Mouse (Mus musculus) intestine, embryonic 16.5 days (tissue): ENCODE results near the gene Itga4. TPM values are rescaled to one million over a fixed set of nuclear protein-coding genes. Genes with fewer than 3 reads are reported as not detected.

Source experiments
- ATAC-seq: fragments of 200-750 bp; cut with Nextera tagmentation; 2 replicates; pipeline ENCODE4 v1.8.0; 2017; ENCODE audit warnings: moderate TSS enrichment, moderate library complexity
- H3K27ac ChIP-seq: fragments of 300-500 bp; sonication (generic); 2 replicates; pipeline ENCODE4 v1.5.1; 2014; ENCODE audit warnings: mild to moderate bottlenecking, low read length
- H3K27me3 ChIP-seq: fragments of 300-500 bp; sonication (generic); replicated peaks from 2 replicates; pipeline ENCODE4 v1.6.1; 2014; ENCODE audit warnings: low read length, control low read depth, mixed read lengths; ENCODE audit not compliant: control insufficient read depth, insufficient read depth
- H3K36me3 ChIP-seq: fragments of 300-500 bp; sonication (generic); 2 replicates; pipeline ENCODE4 v1.6.1; 2014; ENCODE audit warnings: low read length, control low read depth; ENCODE audit not compliant: control insufficient read depth, insufficient read depth
- H3K4me1 ChIP-seq: fragments of 300-500 bp; sonication (generic); 2 replicates; pipeline ENCODE4 v1.6.1; 2014; ENCODE audit warnings: low read length, control low read depth, mixed read lengths; ENCODE audit not compliant: control insufficient read depth, insufficient read depth
- H3K4me2 ChIP-seq: fragments of 300-500 bp; sonication (generic); 2 replicates; pipeline ENCODE4 v1.6.1; 2014; ENCODE audit warnings: low read depth, low read length, control low read depth
- H3K4me3 ChIP-seq: fragments of 300-500 bp; sonication (generic); 2 replicates; pipeline ENCODE4 v1.5.1; 2014; ENCODE audit warnings: mild to moderate bottlenecking, low read length
- H3K9ac ChIP-seq: fragments of 300-500 bp; sonication (generic); 2 replicates; pipeline ENCODE4 v1.6.1; 2014; ENCODE audit warnings: low read depth, low read length
- H3K9me3 ChIP-seq: fragments of 300-500 bp; sonication (generic); 2 replicates; pipeline ENCODE4 v1.6.1; 2016; ENCODE audit warnings: low read length, control low read depth; ENCODE audit not compliant: control insufficient read depth
- WGBS: fragments of 180-500 bp; shearing (Covaris S2); extraction: QIAGEN DNeasy Blood & Tissue Kit; methylation state at CpG from one replicate; pipeline ENCODE4 v1.1.7; 2014; 5-methylcytosine and 5-hydroxymethylcytosine counted together
- polyA plus RNA-seq: library from polyadenylated mRNA; unstranded; fragments of >200 nt; fragmentation: Nextera tagmentation; extraction: Ambion mirVana; gene quantifications from 2 replicates; pipeline ENCODE4 v1.2.1, GENCODE M21; 2015

Gene Itga4
- polyA plus RNA-seq, 1 experiment from 2014 or later: 3.2 TPM

DNA sequence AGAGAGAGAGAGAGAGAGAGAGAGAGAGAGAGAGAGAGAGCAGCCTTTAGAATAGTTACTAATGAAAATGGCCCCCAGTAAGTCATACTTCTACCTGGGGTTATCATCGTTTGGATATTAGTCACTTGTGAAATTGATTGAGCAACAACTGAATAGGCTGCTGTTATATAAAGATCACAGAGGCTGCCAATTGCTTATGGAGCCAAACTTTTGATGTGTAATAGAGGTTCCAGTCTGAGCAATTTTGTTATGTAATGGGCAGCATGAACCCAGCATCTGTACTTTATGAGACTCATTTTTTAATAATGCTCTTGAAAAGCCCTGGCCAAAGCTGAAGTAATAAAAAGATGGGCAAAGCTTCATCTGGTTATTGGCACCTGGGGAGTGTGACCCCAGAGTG is 34.9 kb downstream of the Itga4 start:
- Histone ChIP-seq H3K9me3 (no peaks in the 10 kb centered on the region), H3K9ac (no peak overlapping the region), H3K4me2 (no peak overlapping the region), H3K36me3 (no peaks in the 10 kb centered on the region), H3K4me3 (no peak overlapping the region), H3K4me1 (no peaks in the 10 kb centered on the region), H3K27ac (no peak overlapping the region), H3K27me3 (no peaks in the 10 kb centered on the region)
- no peak for ATAC-seq
- WGBS: 74% methylated on average over 1 of the region's 1 CpGs

DNA sequence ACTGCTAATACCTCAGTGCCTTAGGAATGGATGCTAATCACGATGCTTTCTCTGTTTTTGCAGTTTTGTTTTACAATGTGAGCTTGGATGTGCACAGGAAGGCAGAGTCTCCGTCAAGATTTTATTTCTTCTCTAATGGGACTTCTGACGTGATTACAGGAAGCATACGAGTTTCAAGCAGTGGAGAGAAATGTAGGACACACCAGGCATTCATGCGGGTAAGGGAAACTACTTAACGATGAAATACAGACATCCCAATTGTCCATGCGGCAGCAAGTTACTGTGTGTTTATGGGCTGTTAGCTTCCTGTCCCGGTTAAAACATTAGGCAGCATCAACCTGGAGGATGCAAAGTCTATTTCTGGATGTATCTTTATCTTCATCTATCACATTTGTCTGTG is 36.7 kb downstream of the Itga4 start:
- Histone ChIP-seq H3K4me1 (no peaks in the 10 kb centered on the region), H3K4me3 (no peak overlapping the region), H3K9me3 (no peaks in the 10 kb centered on the region), H3K27ac (no peak overlapping the region), H3K9ac (no peak overlapping the region), H3K27me3 (no peaks in the 10 kb centered on the region), H3K4me2 (no peak overlapping the region), H3K36me3 (no peaks in the 10 kb centered on the region)
- no peak for ATAC-seq
- 64% methylated on average over 8 of the region's 8 CpGs for WGBS

DNA sequence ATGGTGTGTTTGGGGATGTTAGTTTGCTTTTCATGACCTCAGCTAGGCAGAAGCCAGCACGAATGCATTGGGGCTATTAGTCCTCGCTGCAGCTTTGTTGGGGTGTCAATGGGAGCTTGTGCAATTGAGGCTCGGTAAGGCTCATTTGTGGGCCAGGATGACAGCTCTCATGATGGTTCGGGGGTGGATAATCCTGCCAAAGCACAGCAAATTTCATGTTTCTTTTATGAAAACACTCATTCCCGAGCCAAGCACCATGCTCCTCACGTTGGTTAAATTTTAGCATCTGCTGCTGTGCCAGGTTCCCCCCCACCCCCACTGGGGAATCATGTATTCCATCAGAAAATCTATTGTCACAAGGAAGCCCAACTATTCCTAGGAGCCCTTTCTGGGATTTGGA is 37.2 kb downstream of the Itga4 start:
- H3K4me3 ChIP-seq: no peak overlapping the region
- ATAC-seq: no peak
- H3K9ac ChIP-seq: no peak overlapping the region
- H3K27ac ChIP-seq: no peak overlapping the region
- 76% methylated on average over 6 of the region's 6 CpGs for WGBS
- no peaks in the 10 kb centered on the region for H3K36me3 ChIP-seq
- H3K27me3 ChIP-seq: no peaks in the 10 kb centered on the region
- no peaks in the 10 kb centered on the region for H3K9me3 ChIP-seq
- no peak overlapping the region for H3K4me2 ChIP-seq
- no peaks in the 10 kb centered on the region for H3K4me1 ChIP-seq

DNA sequence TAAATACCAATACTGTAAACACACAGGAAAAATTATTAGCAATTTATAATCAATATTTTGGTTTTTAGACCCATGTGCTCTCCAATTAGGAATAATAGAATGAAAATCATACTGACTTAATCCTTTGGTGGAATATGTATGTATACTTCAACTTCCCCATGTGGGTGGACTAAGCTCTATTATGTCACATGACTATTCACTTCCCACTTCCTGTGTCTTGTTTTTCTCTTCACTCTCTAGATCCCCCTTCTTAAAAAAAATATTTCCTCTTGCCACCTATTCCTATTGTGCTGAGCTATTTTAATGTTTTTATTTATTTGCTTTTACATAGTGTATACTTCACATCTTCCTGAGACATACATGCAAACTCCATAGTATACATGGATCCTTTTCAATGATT is 47.2 kb downstream of the Itga4 start:
- Histone ChIP-seq H3K4me2 (no peak overlapping the region), H3K27ac (no peak overlapping the region), H3K9ac (no peak overlapping the region), H3K27me3 (no peaks in the 10 kb centered on the region), H3K4me1 (no peaks in the 10 kb centered on the region), H3K4me3 (no peak overlapping the region), H3K9me3 (no peaks in the 10 kb centered on the region), H3K36me3 (no peaks in the 10 kb centered on the region)
- ATAC-seq: no peak

DNA sequence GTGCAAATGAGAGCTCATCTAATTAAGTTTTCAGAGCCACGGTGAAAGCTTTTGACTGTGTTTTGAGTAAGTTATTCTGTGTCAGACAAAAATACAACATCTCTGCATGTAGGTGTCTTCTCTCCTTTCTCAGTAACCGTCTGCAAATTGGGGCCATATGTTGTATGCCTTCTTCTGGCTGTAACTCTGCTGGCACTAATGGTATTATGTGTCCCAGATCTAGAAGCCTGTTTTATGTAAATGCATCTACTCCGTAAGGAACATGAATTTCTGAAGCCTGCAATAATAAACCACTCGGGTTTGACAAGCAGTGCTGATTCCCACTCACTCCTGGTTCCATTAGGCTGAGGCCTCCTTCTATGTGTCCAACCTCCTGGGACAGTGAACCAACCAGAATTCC is 52.3 kb downstream of the Itga4 start:
- H3K4me1 ChIP-seq: no peaks in the 10 kb centered on the region
- no peak overlapping the region for H3K27ac ChIP-seq
- WGBS: 77% methylated on average over 4 of the region's 4 CpGs
- H3K9ac ChIP-seq: no peak overlapping the region
- no peak for ATAC-seq
- no peak overlapping the region for H3K4me3 ChIP-seq
- no peaks in the 10 kb centered on the region for H3K36me3 ChIP-seq
- H3K27me3 ChIP-seq: no peaks in the 10 kb centered on the region
- H3K9me3 ChIP-seq: no peaks in the 10 kb centered on the region
- H3K4me2 ChIP-seq: no peak overlapping the region

DNA sequence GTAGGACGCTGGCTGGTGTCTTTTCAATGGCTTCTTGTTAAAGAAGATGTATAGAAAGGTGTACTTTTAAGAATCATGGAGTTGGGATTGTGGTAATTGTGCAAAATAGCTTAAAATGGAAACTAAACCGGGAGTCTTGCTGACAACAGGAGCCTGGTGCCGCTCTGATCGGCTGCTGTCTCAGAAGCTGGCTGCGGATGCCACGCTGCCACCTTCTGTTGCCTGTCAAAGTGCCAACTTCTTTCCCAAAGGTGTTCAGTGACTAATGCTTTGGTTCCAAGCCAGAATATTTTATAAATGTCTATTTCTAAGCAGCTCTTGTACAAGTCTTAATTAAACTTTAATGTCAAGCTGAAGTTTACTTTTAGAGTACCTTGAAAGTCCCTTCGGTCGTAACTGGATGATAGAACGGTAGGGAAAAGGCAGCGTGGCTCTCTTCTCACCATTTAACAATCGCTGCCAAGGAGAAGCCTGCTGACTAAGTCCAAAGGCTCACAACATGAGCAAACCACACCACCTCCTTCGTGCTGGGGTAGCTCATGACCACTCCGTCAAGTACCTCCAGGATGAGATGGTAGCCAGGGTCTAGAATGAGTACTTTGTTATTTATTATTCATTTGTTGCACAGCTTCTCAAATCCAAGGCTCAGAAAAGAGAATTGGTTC is 54.4 kb downstream of the Itga4 start:
- no peak overlapping the region for H3K27ac ChIP-seq
- no peak overlapping the region for H3K9ac ChIP-seq
- H3K4me2 ChIP-seq: no peak overlapping the region
- no peak overlapping the region for H3K4me3 ChIP-seq
- H3K27me3 ChIP-seq: no peaks in the 10 kb centered on the region
- no peaks in the 10 kb centered on the region for H3K4me1 ChIP-seq
- no peaks in the 10 kb centered on the region for H3K36me3 ChIP-seq
- no peaks in the 10 kb centered on the region for H3K9me3 ChIP-seq
- WGBS: 83% methylated on average over 13 of the region's 13 CpGs
- no peak for ATAC-seq

DNA sequence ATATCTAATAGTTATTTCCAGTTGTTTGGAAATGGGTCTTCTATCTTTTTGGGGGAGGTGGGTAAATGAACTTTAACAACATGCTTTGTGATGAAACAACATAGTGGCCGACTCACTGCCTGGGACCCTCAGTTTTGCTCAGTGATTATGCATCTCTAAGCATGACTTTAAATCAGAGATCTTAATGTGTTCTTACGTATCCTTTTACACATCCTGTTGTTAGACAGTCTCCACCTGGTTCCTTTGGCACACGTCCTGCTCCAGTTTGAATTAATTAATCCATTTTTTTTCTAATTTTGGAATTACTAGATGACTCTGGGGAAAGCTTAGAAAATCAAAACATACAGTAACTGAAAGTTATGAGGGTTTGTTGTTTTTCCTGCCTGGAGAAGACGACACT is 57.3 kb downstream of the Itga4 start:
- Histone ChIP-seq H3K27ac (no peak overlapping the region), H3K4me1 (no peaks in the 10 kb centered on the region), H3K4me3 (no peak overlapping the region), H3K27me3 (no peaks in the 10 kb centered on the region), H3K9me3 (no peaks in the 10 kb centered on the region), H3K4me2 (no peak overlapping the region), H3K36me3 (no peaks in the 10 kb centered on the region), H3K9ac (no peak overlapping the region)
- WGBS: 67% methylated on average over 4 of the region's 4 CpGs
- ATAC-seq: no peak

DNA sequence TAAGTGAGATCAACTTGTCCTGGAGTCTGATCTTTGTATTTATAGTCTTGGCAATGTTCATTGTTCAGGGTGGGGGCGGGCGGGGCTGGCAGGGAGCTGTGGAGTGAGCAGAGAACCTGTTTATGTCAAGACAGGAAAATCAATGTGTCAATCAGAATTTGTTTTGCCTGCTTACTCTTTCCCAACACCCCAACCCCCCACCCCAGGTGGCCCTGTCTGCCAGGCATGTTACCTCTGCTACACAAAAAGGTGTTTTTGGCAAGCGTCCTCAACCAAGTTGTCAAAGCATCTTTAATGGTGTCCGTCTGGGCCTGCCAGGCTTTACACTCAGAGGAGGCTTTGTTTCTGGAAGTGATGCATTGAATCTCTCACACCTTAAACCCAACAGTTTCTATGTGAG is 59.9 kb downstream of the Itga4 start:
- 90% methylated on average over 4 of the region's 4 CpGs for WGBS

DNA sequence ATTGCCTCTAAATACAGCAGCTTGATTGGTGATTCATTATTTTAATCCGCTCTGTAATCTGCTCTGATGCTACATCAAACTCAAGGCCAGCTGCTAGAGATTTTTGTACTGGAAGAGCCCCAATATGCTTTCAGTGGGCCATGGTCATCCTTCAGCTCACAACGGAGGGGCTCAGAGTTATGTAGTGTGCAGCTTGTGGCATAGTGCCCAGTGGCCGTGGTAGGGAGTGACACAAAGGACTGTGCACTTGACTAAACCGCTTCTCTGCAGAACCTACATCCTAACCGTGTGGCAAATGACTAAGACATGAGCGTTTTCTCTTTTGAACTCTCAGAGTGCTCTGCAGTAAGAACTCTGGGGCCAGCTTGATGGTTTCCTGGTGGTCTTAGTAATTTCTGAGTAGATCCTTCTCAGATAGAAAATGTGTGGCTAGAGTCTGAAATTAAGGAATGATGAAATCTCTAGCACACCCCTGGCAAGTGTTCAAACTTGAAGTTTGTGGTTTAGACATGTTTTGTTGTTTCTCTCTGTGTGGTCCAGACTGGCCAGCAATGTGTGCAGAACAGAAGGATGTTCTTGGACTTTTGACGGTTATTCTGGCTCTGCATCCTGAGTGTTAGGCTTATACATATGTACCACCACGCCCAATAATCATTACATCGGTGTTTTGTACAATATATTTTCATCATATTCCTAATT is 61.1 kb downstream of the Itga4 start:
- Histone ChIP-seq H3K9me3 (no peaks in the 10 kb centered on the region), H3K4me2 (no peak overlapping the region), H3K27me3 (no peaks in the 10 kb centered on the region), H3K4me3 (no peak overlapping the region), H3K9ac (no peak overlapping the region), H3K4me1 (no peaks in the 10 kb centered on the region), H3K27ac (no peak overlapping the region), H3K36me3 (no peaks in the 10 kb centered on the region)
- 84% methylated on average over 9 of the region's 9 CpGs for WGBS
- ATAC-seq: no peak

More for the DNA sequence above, 59.9 kb downstream of the Itga4 start:
- no peaks in the 10 kb centered on the region for H3K9me3 ChIP-seq
- H3K27ac ChIP-seq: no peak overlapping the region
- H3K4me3 ChIP-seq: no peak overlapping the region
- H3K4me1 ChIP-seq: no peaks in the 10 kb centered on the region
- no peak overlapping the region for H3K9ac ChIP-seq
- H3K4me2 ChIP-seq: no peak overlapping the region
- ATAC-seq: no peak
- no peaks in the 10 kb centered on the region for H3K27me3 ChIP-seq
- H3K36me3 ChIP-seq: no peaks in the 10 kb centered on the region

DNA sequence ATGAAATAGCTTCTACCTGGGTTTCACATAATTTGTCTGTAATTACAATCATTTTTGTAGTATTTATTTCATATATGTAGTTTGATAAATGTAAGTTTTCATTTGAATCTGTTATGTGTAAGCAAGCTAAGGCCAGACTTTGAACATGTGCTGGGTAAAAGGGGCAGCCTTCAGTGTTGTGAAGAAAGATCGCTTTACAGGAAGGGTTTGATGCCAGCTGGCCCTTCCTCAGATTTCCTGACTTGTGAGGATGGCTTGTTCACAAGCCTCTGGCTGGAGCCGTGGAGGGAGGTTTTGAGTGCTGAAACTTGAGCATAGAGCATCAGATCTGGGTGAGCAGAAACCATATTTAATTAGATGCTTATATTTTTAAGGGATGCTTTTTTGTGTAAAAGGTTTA is 72.9 kb downstream of the Itga4 start:
- Histone ChIP-seq H3K9me3 (no peaks in the 10 kb centered on the region), H3K4me1 (no peaks in the 10 kb centered on the region), H3K9ac (no peak overlapping the region), H3K27ac (no peak overlapping the region), H3K4me3 (no peak overlapping the region), H3K27me3 (no peaks in the 10 kb centered on the region), H3K36me3 (no peaks in the 10 kb centered on the region), H3K4me2 (no peak overlapping the region)
- no peak for ATAC-seq
- 73% methylated on average over 2 of the region's 2 CpGs for WGBS
